Mouse (Mus musculus) forebrain, embryonic 12.5 days (tissue): ENCODE measurements at regions not wholly inside any gene's neighbourhood (a gene's known extent, or its start where the extent isn't known, plus 50 kb on each side); places are given as distances from the start of the nearest gene placed in this dataset.
A peak's percentile ranks its signal among the peaks of the same experiment; 100 is the strongest.

Source experiments
- ATAC-seq: fragments of 200-750 bp; cut with Nextera tagmentation; 2 replicates; pipeline ENCODE4 v1.8.0; 2017; ENCODE audit warnings: moderate TSS enrichment; ENCODE audit not compliant: low FRiP score
- H3K27ac ChIP-seq: fragments of 300-500 bp; sonication (generic); 2 replicates; pipeline ENCODE4 v1.5.1; 2016; ENCODE audit warnings: mild to moderate bottlenecking
- H3K27me3 ChIP-seq: fragments of 300-500 bp; sonication (generic); 2 replicates; pipeline ENCODE4 v1.6.1; 2016; ENCODE audit warnings: mild to moderate bottlenecking
- H3K36me3 ChIP-seq: fragments of 300-500 bp; sonication (generic); replicated peaks from 2 replicates; pipeline ENCODE4 v1.6.1; 2016; ENCODE audit warnings: mild to moderate bottlenecking
- H3K4me1 ChIP-seq: fragments of 300-500 bp; sonication (generic); 2 replicates; pipeline ENCODE4 v1.6.1; 2016
- H3K4me2 ChIP-seq: fragments of 300-500 bp; sonication (generic); 2 replicates; pipeline ENCODE4 v1.6.1; 2016; ENCODE audit warnings: mild to moderate bottlenecking, moderate library complexity
- H3K4me3 ChIP-seq: fragments of 300-500 bp; sonication (generic); replicated peaks from 2 replicates; pipeline ENCODE4 v1.5.1; 2016; ENCODE audit warnings: mild to moderate bottlenecking
- H3K9ac ChIP-seq: fragments of 300-500 bp; sonication (generic); 2 replicates; pipeline ENCODE4 v1.6.1; 2016; ENCODE audit warnings: mild to moderate bottlenecking
- H3K9me3 ChIP-seq: fragments of 300-500 bp; sonication (generic); 2 replicates; pipeline ENCODE4 v1.6.1; 2016
- WGBS: fragments of 180-500 bp; shearing (Covaris S2); methylation state at CpG from one replicate; pipeline ENCODE4 v1.1.7; 2016; 5-methylcytosine and 5-hydroxymethylcytosine counted together

- WGBS, result 10% methylated on average over 15 of the region's 15 CpGs
- peak; percentile 46 for ATAC-seq
- no peak overlapping the region for H3K4me3 ChIP-seq
These were observed 224.4 kb downstream of the Prex1 start for GRCm38 (mm10) chr2:166489041-166489872.

DNA sequence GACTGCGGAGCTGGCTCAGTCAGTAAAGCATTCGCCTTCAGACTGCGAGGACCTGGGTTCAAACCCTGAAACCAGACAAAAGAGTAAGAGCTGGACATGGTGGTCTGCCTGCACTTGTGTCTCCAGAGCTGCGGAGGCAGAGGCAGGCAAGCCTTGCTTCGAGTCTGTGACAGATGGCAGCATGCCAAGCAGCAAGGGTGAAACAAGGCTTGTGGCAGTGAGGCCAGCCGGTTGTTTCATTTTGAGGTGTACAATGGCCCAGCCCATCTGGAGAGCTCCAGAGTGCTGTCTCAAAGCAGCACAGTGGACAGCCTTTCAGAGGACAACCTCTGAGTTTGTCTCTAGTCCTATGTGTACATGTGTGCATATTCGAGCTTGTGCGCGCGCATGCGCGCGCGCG is 225.9 kb downstream of the Prex1 start:
- ATAC-seq, result peak; percentile 21; the same call in 1 of the 2 replicates
- H3K27me3 ChIP-seq, result no peaks in the 10 kb centered on the region
- H3K4me3 ChIP-seq, result no peak overlapping the region
- H3K4me2 ChIP-seq, result no peak overlapping the region
- no peaks in the 10 kb centered on the region for H3K9me3 ChIP-seq
- no peaks in the 10 kb centered on the region for H3K36me3 ChIP-seq
- WGBS, result 74% methylated on average over 15 of the region's 15 CpGs
- H3K9ac ChIP-seq, result no peak overlapping the region
- H3K27ac ChIP-seq, result peak overlapping the region; percentile 79
- H3K4me1 ChIP-seq, result peaks cover 57% of the 10 kb centered on the region

More at GRCm38 (mm10) chr2:166489041-166489872, 224.4 kb downstream of the Prex1 start:
- H3K4me1 ChIP-seq, result peaks cover 49% of the 10 kb centered on the region
- H3K27ac ChIP-seq, result peak overlapping the region; percentile 79
- H3K4me2 ChIP-seq, result no peak overlapping the region; the same call in 1 of the 2 replicates
- H3K9me3 ChIP-seq, result no peaks in the 10 kb centered on the region
- no peaks in the 10 kb centered on the region for H3K36me3 ChIP-seq
- H3K9ac ChIP-seq, result no peak overlapping the region
- H3K27me3 ChIP-seq, result no peaks in the 10 kb centered on the region

DNA sequence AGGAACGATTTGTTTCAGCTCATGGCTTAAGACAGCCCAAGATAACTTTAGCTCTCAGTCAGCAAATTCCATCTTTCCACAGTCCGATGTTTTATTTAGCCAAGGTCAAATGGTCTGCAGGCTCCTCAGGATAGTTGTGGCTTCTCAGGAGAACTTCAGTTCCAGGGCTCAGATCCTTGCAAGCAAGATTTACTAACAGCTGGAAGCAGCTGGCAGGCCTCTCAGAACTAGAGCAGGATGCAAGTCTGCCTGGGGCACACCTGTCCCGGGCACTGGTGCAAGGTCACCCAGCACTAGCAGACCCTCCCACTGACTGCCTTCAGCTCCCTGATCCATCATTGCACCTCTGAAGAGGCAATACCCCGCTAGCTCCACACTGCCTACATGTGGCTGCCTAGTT is 227.8 kb downstream of the Prex1 start:
- 0 out of 2 replicates have a peak overlapping the region, but pooled peaks have one; percentile 13 for H3K27ac ChIP-seq
- ATAC-seq, result no peak

GRCm38 (mm10) chr2:166485361-166485760 is 228.3 kb downstream of the Prex1 start:
- ATAC-seq, result no peak
- H3K36me3 ChIP-seq, result no peaks in the 10 kb centered on the region
- no peaks in the 10 kb centered on the region for H3K9me3 ChIP-seq
- H3K27ac ChIP-seq, result no peak overlapping the region
- H3K4me2 ChIP-seq, result no peak overlapping the region
- peaks cover 51% of the 10 kb centered on the region for H3K4me1 ChIP-seq
- WGBS, result 89% methylated on average over 6 of the region's 6 CpGs
- no peaks in the 10 kb centered on the region for H3K27me3 ChIP-seq
- H3K9ac ChIP-seq, result no peak overlapping the region
- H3K4me3 ChIP-seq, result no peak overlapping the region

More for the DNA sequence above, 227.8 kb downstream of the Prex1 start:
- Histone ChIP-seq H3K4me1 (peaks cover 56% of the 10 kb centered on the region), H3K4me3 (no peak overlapping the region), H3K36me3 (no peaks in the 10 kb centered on the region), H3K9ac (no peak overlapping the region), H3K4me2 (no peak overlapping the region), H3K27me3 (no peaks in the 10 kb centered on the region), H3K9me3 (no peaks in the 10 kb centered on the region)
- WGBS, result 88% methylated on average over 4 of the region's 4 CpGs

GRCm38 (mm10) chr2:166483617-166484319 is 229.9 kb downstream of the Prex1 start:
- Histone ChIP-seq H3K9ac (no peak overlapping the region), H3K4me3 (no peak overlapping the region), H3K27ac (no peak overlapping the region), H3K27me3 (no peaks in the 10 kb centered on the region), H3K9me3 (no peaks in the 10 kb centered on the region), H3K36me3 (no peaks in the 10 kb centered on the region), H3K4me2 (no peak overlapping the region), H3K4me1 (peaks cover 38% of the 10 kb centered on the region)
- ATAC-seq, result no peak
- 85% methylated on average over 6 of the region's 6 CpGs for WGBS

DNA sequence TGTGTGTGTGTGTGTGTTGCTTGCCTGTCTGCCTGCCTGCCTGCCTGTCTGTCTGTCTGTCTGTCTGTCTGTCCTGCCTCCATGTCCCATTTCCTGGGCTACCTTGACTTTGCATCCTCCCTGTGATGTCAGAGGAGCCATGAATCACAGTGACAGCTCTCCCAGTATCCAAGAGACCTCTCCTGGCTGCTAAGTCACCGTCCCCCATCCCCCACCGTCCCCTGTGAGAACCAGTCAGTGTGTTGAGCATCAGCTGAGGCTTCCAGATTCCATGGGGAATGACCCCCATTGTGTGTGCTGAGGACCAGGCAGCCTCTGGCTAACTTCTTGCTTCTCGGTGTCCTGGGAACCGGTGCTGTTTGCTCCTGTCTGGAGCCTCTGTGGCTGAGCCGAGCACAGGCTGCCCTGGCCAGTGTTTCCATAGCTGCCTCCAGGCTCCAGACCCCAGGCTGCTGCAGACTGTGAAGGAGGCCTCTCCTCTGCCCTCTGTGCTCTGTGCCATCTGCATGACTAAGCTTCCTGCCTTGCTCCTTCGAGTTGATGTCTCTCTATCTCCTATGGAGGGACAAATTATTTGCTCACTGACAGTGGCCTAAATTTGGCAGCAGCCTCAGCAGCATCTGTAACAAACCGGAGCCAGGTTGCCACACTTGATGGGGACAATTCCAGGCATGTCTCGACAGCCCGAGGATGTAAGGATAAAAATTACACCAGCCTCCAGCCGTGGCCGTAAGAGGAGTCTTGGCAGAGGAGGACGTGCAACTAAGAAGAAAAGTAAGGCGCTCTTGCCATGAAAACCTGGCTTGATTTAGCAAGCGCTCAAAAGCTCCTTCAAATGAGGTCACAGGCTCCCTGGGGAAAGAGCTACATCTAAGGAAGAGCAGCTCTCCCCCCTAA is 230.7 kb downstream of the Prex1 start:
- no peak overlapping the region for H3K4me3 ChIP-seq
- peaks cover 30% of the 10 kb centered on the region for H3K4me1 ChIP-seq
- H3K27ac ChIP-seq, result peak overlapping the region; percentile 59; the same call in 1 of the 2 replicates
- H3K4me2 ChIP-seq, result no peak overlapping the region
- H3K27me3 ChIP-seq, result no peaks in the 10 kb centered on the region
- WGBS, result 58% methylated on average over 14 of the region's 14 CpGs
- no peaks in the 10 kb centered on the region for H3K36me3 ChIP-seq
- no peak for ATAC-seq
- no peaks in the 10 kb centered on the region for H3K9me3 ChIP-seq
- no peak overlapping the region for H3K9ac ChIP-seq

DNA sequence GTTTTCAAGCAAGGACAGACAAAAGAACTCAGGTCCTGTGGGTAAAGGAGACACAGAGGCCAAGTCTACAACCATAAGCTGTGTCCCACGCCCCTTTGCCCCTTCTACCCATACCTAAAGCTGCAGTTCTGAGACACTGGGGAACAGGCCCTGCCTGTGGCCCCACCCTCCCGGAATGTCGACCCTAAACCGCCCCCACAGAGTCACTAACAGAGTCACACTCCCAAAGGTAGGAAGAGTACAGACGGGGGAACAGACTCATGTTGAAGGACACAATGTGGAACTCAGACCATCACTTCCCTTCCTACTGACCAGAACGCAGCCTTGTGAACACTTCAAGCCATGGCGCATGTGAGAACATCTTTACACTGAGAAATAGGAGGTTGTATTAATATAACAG is 231.9 kb downstream of the Prex1 start:
- WGBS, result 90% methylated on average over 7 of the region's 7 CpGs
- ATAC-seq, result no peak
- Histone ChIP-seq H3K4me1 (peaks cover 18% of the 10 kb centered on the region), H3K4me3 (no peak overlapping the region), H3K27ac (no peak overlapping the region), H3K36me3 (no peaks in the 10 kb centered on the region), H3K9ac (no peak overlapping the region), H3K9me3 (no peaks in the 10 kb centered on the region), H3K27me3 (no peaks in the 10 kb centered on the region), H3K4me2 (no peak overlapping the region)

- WGBS, result 89% methylated on average over 6 of the region's 6 CpGs
- no peaks in the 10 kb centered on the region for H3K27me3 ChIP-seq
- no peak overlapping the region for H3K9ac ChIP-seq
- no peak for ATAC-seq
- no peak overlapping the region for H3K4me2 ChIP-seq
- H3K4me1 ChIP-seq, result peaks cover 15% of the 10 kb centered on the region; the same call in 1 of the 2 replicates
- no peak overlapping the region for H3K4me3 ChIP-seq
- H3K27ac ChIP-seq, result no peak overlapping the region
- no peaks in the 10 kb centered on the region for H3K36me3 ChIP-seq
- H3K9me3 ChIP-seq, result no peaks in the 10 kb centered on the region
These were observed 232.3 kb downstream of the Prex1 start for GRCm38 (mm10) chr2:166481362-166481761.

DNA sequence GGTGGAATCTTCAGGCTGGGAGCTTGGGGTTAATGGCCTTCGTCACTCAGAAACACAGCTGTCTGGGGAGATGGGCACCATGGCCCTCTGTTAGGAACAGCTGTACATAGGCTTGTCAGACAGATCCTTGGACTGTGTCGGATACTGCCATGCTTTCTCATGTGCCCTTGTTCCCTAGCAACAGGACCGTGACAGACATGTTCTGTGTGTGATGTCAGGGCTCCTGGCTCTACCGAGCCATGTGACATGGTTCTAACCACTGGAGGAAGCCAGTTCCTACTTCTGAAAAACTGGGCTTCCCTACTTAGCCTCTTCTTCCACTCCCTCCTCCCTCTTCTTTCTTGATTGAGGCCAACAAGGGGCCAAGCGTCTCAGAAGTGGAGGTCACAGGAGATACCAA is 232.7 kb downstream of the Prex1 start:
- Histone ChIP-seq H3K9me3 (no peaks in the 10 kb centered on the region), H3K27me3 (no peaks in the 10 kb centered on the region), H3K4me3 (no peak overlapping the region), H3K9ac (no peak overlapping the region), H3K36me3 (no peaks in the 10 kb centered on the region), H3K27ac (no peak overlapping the region), H3K4me2 (no peak overlapping the region), H3K4me1 (peaks cover 15% of the 10 kb centered on the region; the same call in 1 of the 2 replicates)
- 82% methylated on average over 5 of the region's 5 CpGs for WGBS
- no peak for ATAC-seq

- no peak for ATAC-seq
- Histone ChIP-seq H3K4me1 (peaks cover 15% of the 10 kb centered on the region; the same call in 1 of the 2 replicates), H3K4me3 (no peak overlapping the region), H3K9me3 (no peaks in the 10 kb centered on the region), H3K27ac (no peak overlapping the region), H3K4me2 (no peak overlapping the region), H3K27me3 (no peaks in the 10 kb centered on the region), H3K9ac (no peak overlapping the region), H3K36me3 (no peaks in the 10 kb centered on the region)
- 92% methylated on average over 6 of the region's 6 CpGs for WGBS
These were observed 236.7 kb downstream of the Prex1 start for GRCm38 (mm10) chr2:166476953-166477352.

- Histone ChIP-seq H3K27me3 (no peaks in the 10 kb centered on the region), H3K36me3 (no peaks in the 10 kb centered on the region), H3K9ac (no peak overlapping the region), H3K27ac (no peak overlapping the region), H3K4me2 (no peak overlapping the region), H3K9me3 (no peaks in the 10 kb centered on the region), H3K4me1 (peaks cover 22% of the 10 kb centered on the region), H3K4me3 (no peak overlapping the region)
- 79% methylated on average over 4 of the region's 4 CpGs for WGBS
- ATAC-seq, result no peak
These were observed 238.0 kb downstream of the Prex1 start for GRCm38 (mm10) chr2:166475624-166476023.

GRCm38 (mm10) chr2:166474601-166475000 is 239.0 kb downstream of the Prex1 start:
- H3K36me3 ChIP-seq, result no peaks in the 10 kb centered on the region
- H3K9me3 ChIP-seq, result no peaks in the 10 kb centered on the region
- H3K27ac ChIP-seq, result no peak overlapping the region
- H3K4me1 ChIP-seq, result peaks cover 22% of the 10 kb centered on the region
- 64% methylated on average over 12 of the region's 12 CpGs for WGBS
- H3K4me2 ChIP-seq, result no peak overlapping the region
- no peaks in the 10 kb centered on the region for H3K27me3 ChIP-seq
- no peak for ATAC-seq
- no peak overlapping the region for H3K9ac ChIP-seq
- H3K4me3 ChIP-seq, result no peak overlapping the region
